1 mouse cellular context compared by ENCODE assay signal in genomic region chr15:79774117-79775027, GRCm38 (mm10).
TF ChIP-seq lines count a peak whose summit lies in the region.

No protein-coding gene starts in this region.

TF ChIP-seq in MEL, 35 proteins besides CTCF, POLR2A, EP300 and RAD21 (continued from another document):
- TF ChIP-seq MYB (IDR thresholded peaks at IDR 0.05; ENCODE audit: low read depth, low read length) (no peak), ZNF384 (IDR thresholded peaks at IDR 0.05; ENCODE audit: low read depth, low read length) (no peak), GABPA (IDR thresholded peaks at IDR 0.05; ENCODE audit: low read depth, low read length) (no peak), POLR2AphosphoS2 (IDR thresholded peaks at IDR 0.05; ENCODE audit: low read length) (no peak), CHD2 (IDR thresholded peaks at IDR 0.05; ENCODE audit: low read length) (no peak; the same call in 1 of the 2 replicates), JUND (IDR thresholded peaks at IDR 0.05; ENCODE audit: low read depth, low read length) (no peak), POLR2AphosphoS5 (IDR thresholded peaks at IDR 0.05; ENCODE audit: borderline replicate concordance, low read depth, low read length) (no peak), USF1 (IDR thresholded peaks at IDR 0.05; ENCODE audit: low read depth, low read length) (no peak), HCFC1 (IDR thresholded peaks at IDR 0.05; ENCODE audit: low read depth, low read length) (peak; percentile 84), SIN3A (IDR thresholded peaks at IDR 0.05; ENCODE audit: low read length) (peak; percentile 94), NRF1 (IDR thresholded peaks at IDR 0.05; ENCODE audit: insufficient read depth, low read depth, low read length, poor library complexity, severe bottlenecking) (peak; percentile 18; the same call in 1 of the 2 replicates), MEF2A (IDR thresholded peaks at IDR 0.05; ENCODE audit: extremely low read depth, insufficient replicate concordance, low read depth, low read length, poor library complexity, severe bottlenecking) (no peak), ETS1 (IDR thresholded peaks at IDR 0.05; ENCODE audit: low read depth, low read length) (no peak), ELF1 (IDR thresholded peaks at IDR 0.05; ENCODE audit: low read depth, low read length) (peak; percentile 76), MYC (IDR thresholded peaks at IDR 0.05; ENCODE audit: low read depth, low read length) (no peak), MAZ (IDR thresholded peaks at IDR 0.05; ENCODE audit: low read depth, low read length) (no peak), UBTF (IDR thresholded peaks at IDR 0.05; ENCODE audit: borderline replicate concordance, insufficient read depth, low read depth, low read length) (no peak), TAL1 (IDR thresholded peaks at IDR 0.05; ENCODE audit: low read length) (no peak), TBP (IDR thresholded peaks at IDR 0.05; ENCODE audit: low read depth, low read length) (peak; percentile 79), KAT2A (conservative IDR thresholded peaks at IDR 0.05; ENCODE audit: low read depth, low read length) (no peak; the same call in 1 of the 2 replicates), ZKSCAN1 (IDR thresholded peaks at IDR 0.05; ENCODE audit: low read depth, low read length) (no peak), ZMIZ1 (IDR thresholded peaks at IDR 0.05; ENCODE audit: low read depth, low read length) (no peak), RCOR1 (IDR thresholded peaks at IDR 0.05; ENCODE audit: low read depth, low read length) (no peak), BHLHE40 (IDR thresholded peaks at IDR 0.05; ENCODE audit: borderline replicate concordance, low read depth, low read length) (no peak), CHD1 (IDR thresholded peaks at IDR 0.05; ENCODE audit: low read depth, low read length) (no peak), NELFE (IDR thresholded peaks at IDR 0.05; ENCODE audit: low read depth, low read length) (no peak; the same call in 1 of the 2 replicates), TCF12 (IDR thresholded peaks at IDR 0.05; ENCODE audit: low read depth, low read length) (peak; percentile 1; the same call in 1 of the 2 replicates)
